Mouse (Mus musculus): ENCODE results near the gene Calm2. TPM values are rescaled to one million over a fixed set of nuclear protein-coding genes. Genes with fewer than 3 reads are reported as not detected.

Calm2 gene
- polyA plus RNA-seq, 1 experiment from 2014 or later = 942 TPM

- peak overlapping the region; percentile 62 for H3K4me3 ChIP-seq
- H3K36me3 ChIP-seq = no peaks in the 10 kb centered on the region
- no peaks in the 10 kb centered on the region for H3K9me3 ChIP-seq
- H3K27me3 ChIP-seq (ENCODE audit: insufficient read depth, poor library complexity, severe bottlenecking) = peaks cover 8% of the 10 kb centered on the region
- DNase-seq (ENCODE audit: low spot score) = no peak
- peaks cover 57% of the 10 kb centered on the region for H3K4me1 ChIP-seq
- 26% methylated on average over 10 of the region's 10 CpGs for WGBS
- H3K27ac ChIP-seq = peak overlapping the region; percentile 84
These were observed 26.1 kb upstream of the Calm2 start for GRCm38 (mm10) chr17:87472879-87473278.

- 57% methylated on average over 6 of the region's 6 CpGs for WGBS
These were observed 24.9 kb upstream of the Calm2 start for GRCm38 (mm10) chr17:87471661-87472060.

GRCm38 (mm10) chr17:87470797-87471196 is 24.1 kb upstream of the Calm2 start:
- Histone ChIP-seq H3K4me1 (peaks cover 51% of the 10 kb centered on the region), H3K9me3 (no peaks in the 10 kb centered on the region), H3K27ac (peak overlapping the region; percentile 67), H3K36me3 (no peaks in the 10 kb centered on the region), H3K27me3 (ENCODE audit: insufficient read depth, poor library complexity, severe bottlenecking) (peaks cover 8% of the 10 kb centered on the region), H3K4me3 (no peak overlapping the region)
- no peak for DNase-seq (ENCODE audit: low spot score)
- 7% methylated on average over 8 of the region's 8 CpGs for WGBS

More at GRCm38 (mm10) chr17:87471661-87472060, 24.9 kb upstream of the Calm2 start:
- Histone ChIP-seq H3K4me3 (no peak overlapping the region), H3K9me3 (no peaks in the 10 kb centered on the region), H3K27me3 (ENCODE audit: insufficient read depth, poor library complexity, severe bottlenecking) (peaks cover 8% of the 10 kb centered on the region), H3K4me1 (peaks cover 52% of the 10 kb centered on the region), H3K27ac (no peak overlapping the region), H3K36me3 (no peaks in the 10 kb centered on the region)
- no peak for DNase-seq (ENCODE audit: low spot score)

GRCm38 (mm10) chr17:87470282-87470681 is 23.5 kb upstream of the Calm2 start:
- H3K36me3 ChIP-seq = no peaks in the 10 kb centered on the region
- H3K27me3 ChIP-seq (ENCODE audit: insufficient read depth, poor library complexity, severe bottlenecking) = peaks cover 6% of the 10 kb centered on the region
- WGBS = 49% methylated on average over 8 of the region's 8 CpGs
- no peak overlapping the region for H3K4me3 ChIP-seq
- H3K9me3 ChIP-seq = no peaks in the 10 kb centered on the region
- peaks cover 46% of the 10 kb centered on the region for H3K4me1 ChIP-seq
- DNase-seq (ENCODE audit: low spot score) = no peak
- peak overlapping the region; percentile 67; the same call in 1 of the 2 replicates for H3K27ac ChIP-seq

GRCm38 (mm10) chr17:87469428-87469827 is 22.7 kb upstream of the Calm2 start:
- Histone ChIP-seq H3K4me1 (peaks cover 39% of the 10 kb centered on the region), H3K36me3 (no peaks in the 10 kb centered on the region), H3K27me3 (ENCODE audit: insufficient read depth, poor library complexity, severe bottlenecking) (no peaks in the 10 kb centered on the region), H3K9me3 (no peaks in the 10 kb centered on the region), H3K27ac (peak overlapping the region; percentile 33; the same call in 1 of the 2 replicates), H3K4me3 (no peak overlapping the region)
- no peak for DNase-seq (ENCODE audit: low spot score)
- 58% methylated on average over 8 of the region's 8 CpGs for WGBS

- no peaks in the 10 kb centered on the region for H3K27me3 ChIP-seq (ENCODE audit: insufficient read depth, poor library complexity, severe bottlenecking)
- H3K9me3 ChIP-seq = no peaks in the 10 kb centered on the region
- WGBS = 83% methylated on average over 5 of the region's 5 CpGs
- H3K4me1 ChIP-seq = peaks cover 33% of the 10 kb centered on the region
- no peak for DNase-seq (ENCODE audit: low spot score)
- H3K27ac ChIP-seq = peak overlapping the region; percentile 33; the same call in 1 of the 2 replicates
- no peak overlapping the region for H3K4me3 ChIP-seq
- no peaks in the 10 kb centered on the region for H3K36me3 ChIP-seq
These were observed 21.9 kb upstream of the Calm2 start for GRCm38 (mm10) chr17:87468616-87469015.

GRCm38 (mm10) chr17:87461499-87461896 is 14.8 kb upstream of the Calm2 start:
- H3K9me3 ChIP-seq = no peaks in the 10 kb centered on the region
- peaks cover 12% of the 10 kb centered on the region; the same call in 1 of the 2 replicates for H3K27me3 ChIP-seq (ENCODE audit: insufficient read depth, poor library complexity, severe bottlenecking)
- H3K27ac ChIP-seq = peak overlapping the region; percentile 78; the same call in 1 of the 2 replicates
- no peak for DNase-seq (ENCODE audit: low spot score)
- WGBS = 42% methylated on average over 3 of the region's 3 CpGs
- peaks cover 41% of the 10 kb centered on the region for H3K4me1 ChIP-seq
- no peak overlapping the region; the same call in 1 of the 2 replicates for H3K4me3 ChIP-seq
- no peaks in the 10 kb centered on the region for H3K36me3 ChIP-seq

GRCm38 (mm10) chr17:87460669-87461498 is 14.1 kb upstream of the Calm2 start:
- DNase-seq (ENCODE audit: low spot score) = peak; percentile 71
- H3K9me3 ChIP-seq = no peaks in the 10 kb centered on the region
- H3K36me3 ChIP-seq = no peaks in the 10 kb centered on the region
- peaks cover 12% of the 10 kb centered on the region; the same call in 1 of the 2 replicates for H3K27me3 ChIP-seq (ENCODE audit: insufficient read depth, poor library complexity, severe bottlenecking)
- WGBS = 30% methylated on average over 17 of the region's 17 CpGs
- peaks cover 41% of the 10 kb centered on the region for H3K4me1 ChIP-seq
- peak overlapping the region; percentile 43; the same call in 1 of the 2 replicates for H3K4me3 ChIP-seq
- H3K27ac ChIP-seq = peak overlapping the region; percentile 78

GRCm38 (mm10) chr17:87459750-87460668 is 13.3 kb upstream of the Calm2 start:
- Histone ChIP-seq H3K27me3 (ENCODE audit: insufficient read depth, poor library complexity, severe bottlenecking) (peaks cover 12% of the 10 kb centered on the region; the same call in 1 of the 2 replicates), H3K9me3 (no peaks in the 10 kb centered on the region), H3K27ac (peak overlapping the region; percentile 78), H3K4me1 (peaks cover 41% of the 10 kb centered on the region), H3K36me3 (no peaks in the 10 kb centered on the region), H3K4me3 (peak overlapping the region; percentile 43)
- WGBS = 16% methylated on average over 14 of the region's 14 CpGs
- peak; percentile 74 for DNase-seq (ENCODE audit: low spot score)

- Histone ChIP-seq H3K4me3 (peak overlapping the region; percentile 43), H3K36me3 (no peaks in the 10 kb centered on the region), H3K9me3 (no peaks in the 10 kb centered on the region), H3K4me1 (peaks cover 41% of the 10 kb centered on the region), H3K27ac (peak overlapping the region; percentile 78), H3K27me3 (ENCODE audit: insufficient read depth, poor library complexity, severe bottlenecking) (peaks cover 12% of the 10 kb centered on the region; the same call in 1 of the 2 replicates)
- peak; percentile 76 for DNase-seq (ENCODE audit: low spot score)
- WGBS = 5% methylated on average over 13 of the region's 17 CpGs
These were observed 12.4 kb upstream of the Calm2 start for GRCm38 (mm10) chr17:87458911-87459749.

- WGBS = 65% methylated on average over 7 of the region's 7 CpGs
- no peak overlapping the region for H3K27ac ChIP-seq
- DNase-seq (ENCODE audit: low spot score) = peak; percentile 66
These were observed 11.2 kb upstream of the Calm2 start for GRCm38 (mm10) chr17:87457961-87458360.

GRCm38 (mm10) chr17:87454121-87454520 is 7.4 kb upstream of the Calm2 start:
- H3K4me3 ChIP-seq = no peak overlapping the region
- DNase-seq (ENCODE audit: low spot score) = no peak

More at GRCm38 (mm10) chr17:87457961-87458360, 11.2 kb upstream of the Calm2 start:
- H3K9me3 ChIP-seq = no peaks in the 10 kb centered on the region
- no peaks in the 10 kb centered on the region for H3K36me3 ChIP-seq
- H3K4me1 ChIP-seq = peaks cover 47% of the 10 kb centered on the region
- peaks cover 12% of the 10 kb centered on the region; the same call in 1 of the 2 replicates for H3K27me3 ChIP-seq (ENCODE audit: insufficient read depth, poor library complexity, severe bottlenecking)
- no peak overlapping the region for H3K4me3 ChIP-seq

More at GRCm38 (mm10) chr17:87454121-87454520, 7.4 kb upstream of the Calm2 start:
- no peaks in the 10 kb centered on the region for H3K27me3 ChIP-seq (ENCODE audit: insufficient read depth, poor library complexity, severe bottlenecking)
- H3K36me3 ChIP-seq = no peaks in the 10 kb centered on the region
- H3K4me1 ChIP-seq = peaks cover 23% of the 10 kb centered on the region
- 85% methylated on average over 3 of the region's 3 CpGs for WGBS
- no peaks in the 10 kb centered on the region for H3K9me3 ChIP-seq
- H3K27ac ChIP-seq = no peak overlapping the region

Measured in heart, embryonic 10.5 days (tissue).